Mouse (Mus musculus) heart, adult 2 months (tissue): ENCODE data around the gene Pdcl3.

ENCODE experiments used
- CTCF ChIP-seq: fragments of 200-600 bp; IDR thresholded peaks from 2 replicates; pipeline ENCODE4 v1.8.1; 2022; ENCODE audit warnings: antibody characterized with exemption, mild to moderate bottlenecking, moderate library complexity
- EP300 ChIP-seq: fragments of 200-500 bp; IDR thresholded peaks from 2 replicates; pipeline ENCODE4 v1.6.1; 2011; ENCODE audit warnings: low read depth, low read length, control low read depth; ENCODE audit not compliant: insufficient read depth
- POLR2A ChIP-seq: fragments of 200-500 bp; IDR thresholded peaks from 2 replicates; pipeline ENCODE4 v1.6.1; 2011; ENCODE audit warnings: mild to moderate bottlenecking, low read depth, low read length, control low read depth; ENCODE audit not compliant: insufficient read depth

DNA sequence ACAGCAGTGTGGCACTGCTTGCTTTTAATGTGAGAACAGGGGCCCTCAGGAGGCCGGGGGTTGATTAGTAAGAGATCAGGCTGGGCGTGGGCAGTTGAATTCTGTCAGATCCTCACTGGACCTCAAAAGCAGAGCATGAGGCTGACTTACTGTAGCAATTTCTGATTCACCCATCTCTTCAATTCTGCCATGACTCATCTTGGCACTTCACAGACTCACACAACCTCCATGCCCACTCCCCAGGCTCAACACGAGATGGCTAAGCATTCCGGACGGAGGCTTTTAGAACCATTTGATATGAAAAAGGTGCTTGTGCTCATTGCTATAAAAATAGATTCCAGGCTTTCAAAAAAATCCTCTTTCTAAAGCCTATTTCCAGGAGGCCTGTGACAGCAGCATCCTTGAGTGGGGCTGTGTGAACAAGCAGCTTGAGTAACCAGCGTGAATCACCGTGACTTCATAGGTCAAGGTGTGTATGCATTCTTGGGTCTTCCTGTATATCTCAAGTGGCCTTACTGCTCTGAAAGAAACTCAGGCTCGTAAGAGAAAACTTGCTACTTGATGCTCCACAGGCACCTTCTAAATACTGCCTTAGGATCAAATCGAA lies 12.3 kb upstream of the Pdcl3 start:
- TF ChIP-seq EP300 (no peak), POLR2A (no peak), CTCF (no peak)
